Mouse (Mus musculus) CH12.LX (cell line): ENCODE measurements at regions not wholly inside any gene's neighbourhood (a gene's known extent, or its start where the extent isn't known, plus 50 kb on each side); places are given as distances from the start of the nearest gene placed in this dataset.

Experiments
- DNase-seq: peaks from one replicate; pipeline ENCODE4 v3.0.0-alpha.2; 2013; ENCODE audit errors: extremely low read depth
- H3K27ac ChIP-seq: 2 replicates; pipeline ENCODE4 v1.5.1; 2012; ENCODE audit warnings: low read depth, mild to moderate bottlenecking, control low read depth, moderate library complexity; ENCODE audit not compliant: insufficient read depth
- H3K27me3 ChIP-seq: replicated peaks from 2 replicates; pipeline ENCODE3; 2012; ENCODE audit warnings: inconsistent platforms
- H3K36me3 ChIP-seq, 2 experiments: replicated peaks in 1 of 2; 2 replicates each; pipeline versions ENCODE3 to v1.6.1; 2012; ENCODE audit warnings: inconsistent platforms in 1 of 2, low read length in 1 of 2, mild to moderate bottlenecking in 1 of 2, mixed read lengths in 1 of 2, moderate library complexity in 1 of 2; ENCODE audit not compliant: control insufficient read depth in 1 of 2, insufficient read depth in 1 of 2
- H3K4me1 ChIP-seq, 2 experiments: 2 replicates each; pipeline ENCODE4 v1.6.1; 2012; ENCODE audit warnings: inconsistent platforms in 1 of 2, moderate library complexity in 1 of 2; ENCODE audit not compliant: insufficient read depth in 2 of 2, control insufficient read depth in 1 of 2
- H3K4me2 ChIP-seq: 2 replicates; pipeline ENCODE4 v1.6.1; 2012; ENCODE audit warnings: low read depth, mild to moderate bottlenecking, control low read depth; ENCODE audit not compliant: poor library complexity, insufficient read depth, severe bottlenecking
- H3K4me3 ChIP-seq, 3 experiments: fragments of 150-350 bp in 1 of 3; sonication (generic) in 1 of 3; replicated peaks in 1 of 3; 2 replicates each; pipeline versions ENCODE3 to v1.5.1; 2011 to 2012; ENCODE audit warnings: low read depth in 2 of 3, low read length in 2 of 3, mild to moderate bottlenecking in 2 of 3, moderate library complexity in 2 of 3, control low read depth in 1 of 3, improper control_type of control experiment in 1 of 3, inconsistent platforms in 1 of 3, mixed read lengths in 1 of 3; ENCODE audit not compliant: poor library complexity in 1 of 3
- H3K79me2 ChIP-seq: replicated peaks from 2 replicates; pipeline ENCODE4 v1.6.1; 2012; ENCODE audit warnings: mild to moderate bottlenecking, moderate library complexity; ENCODE audit not compliant: control insufficient read depth, poor library complexity, insufficient read depth, severe bottlenecking; ENCODE audit errors: extremely low read depth
- H3K9ac ChIP-seq: 2 replicates; pipeline ENCODE4 v1.6.1; 2012; ENCODE audit warnings: low read depth, mild to moderate bottlenecking, control low read depth, moderate library complexity; ENCODE audit not compliant: insufficient read depth
- H3K9me3 ChIP-seq: replicated peaks from 2 replicates; pipeline ENCODE3; 2012; ENCODE audit warnings: low read length, inconsistent platforms, mixed read lengths
- CHD1 ChIP-seq: IDR thresholded peaks from 2 replicates; pipeline ENCODE4 v1.6.1; 2012; ENCODE audit warnings: low read depth, low read length, improper control_type of control experiment, inconsistent platforms
- E2F4 ChIP-seq: IDR thresholded peaks from 2 replicates; pipeline ENCODE4 v1.6.1; 2011; ENCODE audit warnings: low read depth, low read length, improper control_type of control experiment; ENCODE audit not compliant: insufficient replicate concordance
- ELF1 ChIP-seq: IDR thresholded peaks from 2 replicates; pipeline ENCODE4 v1.6.1; 2014; ENCODE audit warnings: low read depth, mild to moderate bottlenecking, inconsistent platforms, low read length, improper control_type of control experiment
- EP300 ChIP-seq: IDR thresholded peaks from 2 replicates; pipeline ENCODE4 v1.6.1; 2011; ENCODE audit warnings: low read length, improper control_type of control experiment
- GABPA ChIP-seq: IDR thresholded peaks from 2 replicates; pipeline ENCODE4 v1.6.1; 2012; ENCODE audit warnings: low read depth, low read length, improper control_type of control experiment, inconsistent platforms; ENCODE audit not compliant: insufficient replicate concordance
- HCFC1 ChIP-seq: IDR thresholded peaks from 2 replicates; pipeline ENCODE4 v1.6.1; 2012; ENCODE audit warnings: low read depth, mild to moderate bottlenecking, inconsistent platforms, low read length, improper control_type of control experiment
- JUN ChIP-seq: IDR thresholded peaks from 2 replicates; pipeline ENCODE4 v1.6.1; 2011; ENCODE audit warnings: low read depth, mild to moderate bottlenecking, low read length, improper control_type of control experiment, moderate library complexity; ENCODE audit not compliant: insufficient read depth
- JUND ChIP-seq: conservative IDR thresholded peaks from 2 replicates; pipeline ENCODE4 v1.6.1; 2011; ENCODE audit warnings: low read depth, low read length, improper control_type of control experiment
- MAZ ChIP-seq: IDR thresholded peaks from 2 replicates; pipeline ENCODE4 v1.6.1; 2012; ENCODE audit warnings: low read depth, mild to moderate bottlenecking, inconsistent platforms, low read length, improper control_type of control experiment, moderate library complexity
- MEF2A ChIP-seq: IDR thresholded peaks from 2 replicates; pipeline ENCODE4 v1.6.1; 2014; ENCODE audit warnings: low read depth, mild to moderate bottlenecking, inconsistent platforms, low read length, improper control_type of control experiment, borderline replicate concordance
- NRF1 ChIP-seq: IDR thresholded peaks from 2 replicates; pipeline ENCODE4 v1.6.1; 2014; ENCODE audit warnings: low read depth, mild to moderate bottlenecking, inconsistent platforms, low read length, improper control_type of control experiment, moderate library complexity
- POLR2AphosphoS2 ChIP-seq: IDR thresholded peaks from 2 replicates; pipeline ENCODE4 v1.6.1; 2011; ENCODE audit warnings: low read depth, low read length, improper control_type of control experiment
- RAD21 ChIP-seq: IDR thresholded peaks from 2 replicates; pipeline ENCODE4 v1.6.1; 2011; ENCODE audit warnings: low read depth, mild to moderate bottlenecking, low read length, improper control_type of control experiment, moderate library complexity
- RCOR1 ChIP-seq: conservative IDR thresholded peaks from 2 replicates; pipeline ENCODE4 v1.6.1; 2012; ENCODE audit warnings: low read depth, mild to moderate bottlenecking, inconsistent platforms, low read length, improper control_type of control experiment
- SIN3A ChIP-seq: IDR thresholded peaks from 2 replicates; pipeline ENCODE4 v1.6.1; 2012; ENCODE audit warnings: low read length, improper control_type of control experiment, inconsistent platforms
- TBP ChIP-seq: conservative IDR thresholded peaks from 2 replicates; pipeline ENCODE4 v1.6.1; 2011; ENCODE audit warnings: low read depth, low read length, improper control_type of control experiment
- UBTF ChIP-seq: IDR thresholded peaks from 2 replicates; pipeline ENCODE4 v1.6.1; 2012; ENCODE audit warnings: low read depth, mild to moderate bottlenecking, inconsistent platforms, low read length, improper control_type of control experiment, moderate library complexity
- USF1 ChIP-seq: IDR thresholded peaks from 2 replicates; pipeline ENCODE4 v1.6.1; 2014; ENCODE audit warnings: low read depth, mild to moderate bottlenecking, inconsistent platforms, low read length, improper control_type of control experiment
- USF2 ChIP-seq: conservative IDR thresholded peaks from 2 replicates; pipeline ENCODE4 v1.6.1; 2011; ENCODE audit warnings: low read depth, low read length, improper control_type of control experiment
- ZMIZ1 ChIP-seq: IDR thresholded peaks from 2 replicates; pipeline ENCODE4 v1.6.1; 2012; ENCODE audit warnings: low read depth, mild to moderate bottlenecking, inconsistent platforms, low read length, improper control_type of control experiment
- dilution Hi-C: fragments of 300-500 bp; cut with MboI; formaldehyde crosslinking; loops from 2 replicates; pipeline ENCODE4 v1.14.3; 2020; ENCODE audit warnings: low sequenced_read_pairs; ENCODE audit not compliant: extremely low pct_unique_long_range_greater_than_20kb, extremely low pct_ligation_motif_present
- in situ Hi-C: fragments of 300-500 bp; cut with MboI; formaldehyde crosslinking; loops from 3 replicates; pipeline ENCODE4 v1.14.3; 2019; ENCODE audit warnings: low sequenced_read_pairs, low pct_ligation_motif_present, low pct_unique_long_range_greater_than_20kb, mixed read lengths

- no peaks in the 10 kb centered on the region for H3K9me3 ChIP-seq
- peaks cover 26 to 85% of the 10 kb centered on the region in 2 experiments for H3K36me3 ChIP-seq
- no peak for TF ChIP-seq NRF1
- no peak for TF ChIP-seq USF1
- no peak for TF ChIP-seq UBTF
- TF ChIP-seq ZMIZ1, result no peak
- TF ChIP-seq HCFC1, result no peak
- TF ChIP-seq JUND, result no peak
- TF ChIP-seq CHD1, result no peak
- TF ChIP-seq POLR2AphosphoS2, result no peak
- no peak for TF ChIP-seq MAZ
- no peak overlapping the region for H3K4me2 ChIP-seq
- dilution Hi-C loops (no loop called here), in situ Hi-C loops (no loop called here)
- no peak overlapping the region for H3K4me3 ChIP-seq
- H3K9ac ChIP-seq, result no peak overlapping the region
- no peak overlapping the region for H3K27ac ChIP-seq
- no peaks in the 10 kb centered on the region for H3K27me3 ChIP-seq
- no peaks in the 10 kb centered on the region; the same call in 1 of the 2 replicates for H3K79me2 ChIP-seq
- no peak for DNase-seq
- peaks cover 11 to 42% of the 10 kb centered on the region in 2 experiments for H3K4me1 ChIP-seq
Measured at GRCm38 (mm10) chr6:31133896-31134735, 175.2 kb upstream of the Klf14 start.

GRCm38 (mm10) chr6:31134736-31135077, 175.8 kb upstream of the Klf14 start:
- Histone ChIP-seq H3K4me3 (no peak overlapping the region), H3K27ac (no peak overlapping the region), H3K4me1 (peaks cover 11 to 36% of the 10 kb centered on the region in 2 experiments), H3K4me2 (no peak overlapping the region), H3K27me3 (no peaks in the 10 kb centered on the region), H3K79me2 (no peaks in the 10 kb centered on the region; the same call in 1 of the 2 replicates), H3K9ac (no peak overlapping the region), H3K9me3 (no peaks in the 10 kb centered on the region), H3K36me3 (peaks cover 28 to 87% of the 10 kb centered on the region in 2 experiments)
- DNase-seq, result no peak
- no peak for TF ChIP-seq TBP
- TF ChIP-seq JUN, result no peak
- TF ChIP-seq SIN3A, result no peak
- TF ChIP-seq HCFC1, result no peak
- no peak for TF ChIP-seq GABPA
- dilution Hi-C loops (no loop called here), in situ Hi-C loops (no loop called here)

- dilution Hi-C loops (no loop called here), in situ Hi-C loops (no loop called here)
- TF ChIP-seq ELF1 (no peak), RAD21 (no peak), RCOR1 (no peak), UBTF (no peak), SIN3A (no peak), USF2 (no peak), MEF2A (no peak), E2F4 (no peak), EP300 (no peak)
- no peak for DNase-seq
- Histone ChIP-seq H3K27me3 (no peaks in the 10 kb centered on the region), H3K9me3 (no peaks in the 10 kb centered on the region), H3K79me2 (no peaks in the 10 kb centered on the region; the same call in 1 of the 2 replicates), H3K4me3 (no peak overlapping the region), H3K36me3 (peaks cover 28 to 90% of the 10 kb centered on the region in 2 experiments), H3K27ac (no peak overlapping the region), H3K9ac (no peak overlapping the region), H3K4me1 (peaks cover 4 to 27% of the 10 kb centered on the region in 2 experiments), H3K4me2 (no peak overlapping the region)
Measured at GRCm38 (mm10) chr6:31135580-31135979, 176.7 kb upstream of the Klf14 start.
